Mouse (Mus musculus) forebrain, embryonic 15.5 days (tissue): ENCODE data around the gene Nhlrc2. TPM values are rescaled to one million over a fixed set of nuclear protein-coding genes. Genes with fewer than 3 reads are reported as not detected.
"Not testable (repeated sequence)": the region's sequence is repeated elsewhere in the genome, so short reads cannot be mapped to it uniquely, and the experiment has no call there.

Source experiments
- ATAC-seq: fragments of 200-750 bp; cut with Nextera tagmentation; replicated peaks from 2 replicates; pipeline ENCODE4 v1.8.0; 2017; ENCODE audit warnings: mild to moderate bottlenecking, moderate TSS enrichment, moderate library complexity
- H3K27ac ChIP-seq: fragments of 300-500 bp; sonication (generic); replicated peaks from 2 replicates; pipeline ENCODE4 v1.5.1; 2015; ENCODE audit warnings: mild to moderate bottlenecking, inconsistent platforms
- H3K27me3 ChIP-seq: fragments of 300-500 bp; sonication (generic); 2 replicates; pipeline ENCODE4 v1.6.1; 2015; ENCODE audit warnings: inconsistent platforms
- H3K36me3 ChIP-seq: fragments of 300-500 bp; sonication (generic); 2 replicates; pipeline ENCODE4 v1.6.1; 2015; ENCODE audit warnings: mild to moderate bottlenecking, inconsistent platforms
- H3K4me1 ChIP-seq: fragments of 300-500 bp; sonication (generic); 2 replicates; pipeline ENCODE4 v1.6.1; 2015; ENCODE audit warnings: inconsistent platforms
- H3K4me2 ChIP-seq: fragments of 300-500 bp; sonication (generic); replicated peaks from 2 replicates; pipeline ENCODE4 v1.6.1; 2015; ENCODE audit warnings: mild to moderate bottlenecking, inconsistent platforms
- H3K4me3 ChIP-seq: fragments of 300-500 bp; sonication (generic); 2 replicates; pipeline ENCODE4 v1.5.1; 2015; ENCODE audit warnings: mild to moderate bottlenecking, inconsistent platforms
- H3K9ac ChIP-seq: fragments of 300-500 bp; sonication (generic); replicated peaks from 2 replicates; pipeline ENCODE4 v1.6.1; 2015; ENCODE audit warnings: mild to moderate bottlenecking, inconsistent platforms
- H3K9me3 ChIP-seq: fragments of 300-500 bp; sonication (generic); 2 replicates; pipeline ENCODE4 v1.6.1; 2016; ENCODE audit warnings: inconsistent platforms
- WGBS: fragments of 180-500 bp; shearing (Covaris S2); methylation state at CpG from one replicate; pipeline ENCODE4 v1.1.7; 2015; ENCODE audit warnings: mixed read lengths; 5-methylcytosine and 5-hydroxymethylcytosine counted together
- polyA plus RNA-seq: library from polyadenylated mRNA; unstranded; fragments of >200 nt; fragmentation: Nextera tagmentation; extraction: Ambion mirVana; gene quantifications from 2 replicates; pipeline ENCODE4 v1.2.1, GENCODE M21; 2015

Gene Nhlrc2
- 11.2 and 12.7 TPM in 2 replicates for polyA plus RNA-seq

- Histone ChIP-seq H3K27ac (peak within 1 kb of the TSS; percentile 89), H3K4me2 (peak within 1 kb of the TSS; percentile 90), H3K9me3 (no peaks in the 10 kb centered on the region), H3K4me3 (peak within 1 kb of the TSS; percentile 71), H3K27me3 (no peaks in the 10 kb centered on the region), H3K4me1 (peaks cover 26% of the 10 kb centered on the region), H3K9ac (peak within 1 kb of the TSS; percentile 83), H3K36me3 (peaks cover 19% of the 10 kb centered on the region)
- WGBS: under 1% methylated on average over 69 of the region's 69 CpGs
- peak; percentile 85 for ATAC-seq
These were observed at the start of gene Nhlrc2 for GRCm38 (mm10) chr19:56548230-56549032. TSS of gene Nhlrc2 (plus strand) at chr19:56548261.

- not testable (repeated sequence) for H3K27me3 ChIP-seq, ATAC-seq, H3K27ac ChIP-seq, H3K36me3 ChIP-seq, H3K4me3 ChIP-seq, H3K9ac ChIP-seq, H3K4me2 ChIP-seq, H3K9me3 ChIP-seq, H3K4me1 ChIP-seq
- WGBS: no CpG with 5 or more reads among the region's 5 CpGs
These were observed 45.0 kb upstream of the Nhlrc2 start for GRCm38 (mm10) chr19:56503069-56503468.

DNA sequence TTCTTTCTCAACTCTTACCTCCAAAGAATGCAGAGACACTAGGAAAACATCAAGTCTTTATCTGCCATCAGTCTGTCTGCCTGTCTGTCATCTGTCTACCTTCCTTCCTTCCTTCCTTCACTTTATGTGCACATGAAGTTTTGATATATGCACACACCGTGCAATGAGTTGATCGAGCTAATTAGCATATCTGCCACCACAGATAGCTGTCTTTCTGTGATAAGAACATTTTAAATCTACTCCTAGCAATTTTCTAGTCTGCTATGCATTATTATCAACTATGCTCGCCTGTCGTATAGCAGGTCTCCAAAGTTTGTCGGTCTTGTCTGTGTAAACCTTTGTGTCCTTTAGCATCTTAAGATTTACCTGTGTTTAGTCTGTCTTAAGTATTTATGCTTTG is 44.5 kb upstream of the Nhlrc2 start:
- H3K4me3 ChIP-seq, H3K27ac ChIP-seq, H3K9me3 ChIP-seq, H3K4me2 ChIP-seq, ATAC-seq, H3K9ac ChIP-seq, H3K36me3 ChIP-seq, H3K27me3 ChIP-seq, H3K4me1 ChIP-seq: not testable (repeated sequence)
- no CpG with 5 or more reads among the region's 5 CpGs for WGBS

DNA sequence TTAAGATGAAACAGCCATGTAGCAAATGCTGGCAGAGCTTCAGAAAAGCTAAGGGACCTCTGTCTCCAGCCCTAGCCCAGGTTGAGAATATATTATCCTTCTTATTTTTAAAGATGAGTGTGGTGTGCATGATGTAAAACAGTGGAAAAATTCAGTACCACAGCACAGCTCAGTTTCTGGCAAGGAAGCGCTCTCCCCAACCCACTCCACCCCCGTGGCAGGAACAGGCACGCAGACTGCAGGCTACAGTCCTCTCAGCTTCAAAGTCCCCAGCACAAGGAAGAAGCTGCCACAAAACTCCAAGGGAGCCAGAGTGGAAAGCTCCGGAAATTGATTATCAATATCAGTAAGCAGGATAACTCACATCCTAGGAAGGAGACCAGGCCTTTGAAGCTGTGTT is 36.9 kb upstream of the Nhlrc2 start:
- H3K4me1 ChIP-seq, H3K9me3 ChIP-seq, ATAC-seq, H3K27me3 ChIP-seq, H3K9ac ChIP-seq, H3K36me3 ChIP-seq, H3K27ac ChIP-seq, H3K4me3 ChIP-seq, H3K4me2 ChIP-seq: not testable (repeated sequence)
- WGBS: no CpG with 5 or more reads among the region's 4 CpGs

DNA sequence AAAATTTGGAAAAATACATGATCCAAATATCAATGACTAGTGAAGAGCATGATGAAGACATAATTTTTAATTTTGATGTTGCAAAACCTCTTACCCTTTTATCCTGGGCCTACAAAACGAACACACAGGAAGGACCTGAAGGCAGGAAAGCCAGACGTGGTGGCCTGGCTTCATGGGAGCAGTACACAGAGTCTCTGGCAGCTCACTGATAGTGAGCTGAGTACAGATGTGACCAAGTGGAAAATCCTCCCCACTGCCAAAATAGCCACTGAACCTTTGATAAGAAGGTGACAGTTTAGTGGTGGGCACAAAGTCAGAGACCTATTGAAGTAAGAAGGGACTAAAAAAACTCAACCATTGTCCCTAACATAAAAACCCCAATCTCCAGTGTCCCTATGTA is 34.5 kb upstream of the Nhlrc2 start:
- no CpG with 5 or more reads among the region's 2 CpGs for WGBS
- not testable (repeated sequence) for ATAC-seq, H3K9me3 ChIP-seq, H3K4me1 ChIP-seq, H3K27me3 ChIP-seq, H3K4me3 ChIP-seq, H3K9ac ChIP-seq, H3K4me2 ChIP-seq, H3K27ac ChIP-seq, H3K36me3 ChIP-seq

- WGBS: no CpG with 5 or more reads among the region's 7 CpGs
- not testable (repeated sequence) for ATAC-seq, H3K27me3 ChIP-seq, H3K27ac ChIP-seq, H3K4me2 ChIP-seq, H3K4me3 ChIP-seq, H3K9ac ChIP-seq, H3K9me3 ChIP-seq, H3K4me1 ChIP-seq, H3K36me3 ChIP-seq
These were observed 28.7 kb upstream of the Nhlrc2 start for GRCm38 (mm10) chr19:56519408-56519807.

- H3K4me1 ChIP-seq, H3K4me2 ChIP-seq, H3K36me3 ChIP-seq, H3K9ac ChIP-seq, H3K27ac ChIP-seq, H3K9me3 ChIP-seq, ATAC-seq, H3K4me3 ChIP-seq, H3K27me3 ChIP-seq: not testable (repeated sequence)
- WGBS: no CpG with 5 or more reads among the region's 11 CpGs
These were observed 17.5 kb upstream of the Nhlrc2 start for GRCm38 (mm10) chr19:56530529-56530928.

DNA sequence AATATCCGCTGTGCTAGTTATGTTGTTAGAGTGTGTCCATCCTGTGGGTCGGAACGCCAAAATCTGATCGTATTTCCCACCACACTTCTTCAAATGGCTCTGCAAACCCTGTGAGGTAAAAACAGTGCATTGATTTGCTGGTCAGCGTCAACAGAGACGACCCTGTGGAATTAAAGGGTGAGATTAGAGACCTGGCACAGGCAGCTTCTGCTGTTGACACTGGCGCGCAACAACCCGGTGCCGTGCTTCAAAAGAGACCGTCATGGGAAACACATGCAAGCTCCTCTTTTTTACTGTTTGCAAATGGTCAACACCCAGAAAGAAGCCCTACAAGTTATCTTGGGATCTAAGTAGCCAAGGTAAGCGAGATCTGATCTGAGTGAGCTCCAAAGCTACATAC is 16.8 kb upstream of the Nhlrc2 start:
- H3K9me3 ChIP-seq: no peaks in the 10 kb centered on the region
- no peak overlapping the region for H3K9ac ChIP-seq
- H3K4me1 ChIP-seq: no peaks in the 10 kb centered on the region
- no peak for ATAC-seq
- H3K27ac ChIP-seq: no peak overlapping the region
- H3K36me3 ChIP-seq: 0 out of 2 replicates have a peak, but pooled peaks cover under 1% of the 10 kb centered on the region
- H3K4me2 ChIP-seq: no peak overlapping the region
- WGBS: 94% methylated on average over 12 of the region's 12 CpGs
- no peak overlapping the region for H3K4me3 ChIP-seq
- no peaks in the 10 kb centered on the region for H3K27me3 ChIP-seq

DNA sequence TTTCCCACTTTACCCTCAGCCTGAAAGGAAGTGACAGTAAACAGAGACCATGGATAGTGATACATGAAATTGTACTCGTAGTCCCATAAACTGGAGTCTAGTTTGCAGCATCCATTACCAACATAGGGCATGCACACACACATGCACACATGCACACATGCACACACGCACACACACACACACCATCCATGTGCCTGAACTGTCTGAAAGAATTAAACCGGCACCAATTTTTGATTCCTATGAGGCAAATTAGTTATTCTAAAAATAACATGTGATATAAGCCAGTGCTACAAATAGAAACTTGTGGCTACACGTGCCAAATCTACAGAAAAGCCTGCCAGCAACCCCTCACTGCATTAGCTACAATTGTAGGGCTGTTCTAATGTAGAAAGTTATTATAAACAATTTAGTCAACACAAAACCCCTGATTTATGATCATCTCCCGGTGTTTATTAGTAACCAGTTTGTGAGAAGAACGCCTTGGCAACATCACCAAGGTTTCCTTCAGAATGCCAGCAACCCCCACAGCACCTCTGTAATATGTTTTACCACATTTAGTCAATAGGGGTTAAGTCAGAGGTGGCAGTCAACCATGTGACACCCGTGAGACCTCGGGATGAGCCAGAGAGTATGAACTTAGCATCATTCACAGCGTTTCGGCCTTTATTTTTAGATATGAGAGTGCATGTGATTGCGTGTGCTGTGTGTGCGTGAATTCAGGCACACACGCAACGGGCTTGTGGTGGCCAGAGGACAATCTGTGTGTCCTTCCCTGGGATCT is 14.6 kb upstream of the Nhlrc2 start:
- Histone ChIP-seq H3K9ac (no peak overlapping the region), H3K4me2 (no peak overlapping the region), H3K4me3 (no peak overlapping the region), H3K27me3 (no peaks in the 10 kb centered on the region), H3K9me3 (no peaks in the 10 kb centered on the region), H3K27ac (no peak overlapping the region), H3K4me1 (no peaks in the 10 kb centered on the region), H3K36me3 (0 out of 2 replicates have a peak, but pooled peaks cover 6% of the 10 kb centered on the region)
- no peak for ATAC-seq
- 87% methylated on average over 14 of the region's 14 CpGs for WGBS

- Histone ChIP-seq H3K27me3 (no peaks in the 10 kb centered on the region), H3K9me3 (no peaks in the 10 kb centered on the region), H3K27ac (no peak overlapping the region), H3K36me3 (0 out of 2 replicates have a peak, but pooled peaks cover 9% of the 10 kb centered on the region), H3K4me1 (no peaks in the 10 kb centered on the region), H3K9ac (no peak overlapping the region), H3K4me3 (no peak overlapping the region), H3K4me2 (no peak overlapping the region)
- no peak for ATAC-seq
- WGBS: 82% methylated on average over 3 of the region's 3 CpGs
These were observed 13.7 kb upstream of the Nhlrc2 start for GRCm38 (mm10) chr19:56534337-56534736.

DNA sequence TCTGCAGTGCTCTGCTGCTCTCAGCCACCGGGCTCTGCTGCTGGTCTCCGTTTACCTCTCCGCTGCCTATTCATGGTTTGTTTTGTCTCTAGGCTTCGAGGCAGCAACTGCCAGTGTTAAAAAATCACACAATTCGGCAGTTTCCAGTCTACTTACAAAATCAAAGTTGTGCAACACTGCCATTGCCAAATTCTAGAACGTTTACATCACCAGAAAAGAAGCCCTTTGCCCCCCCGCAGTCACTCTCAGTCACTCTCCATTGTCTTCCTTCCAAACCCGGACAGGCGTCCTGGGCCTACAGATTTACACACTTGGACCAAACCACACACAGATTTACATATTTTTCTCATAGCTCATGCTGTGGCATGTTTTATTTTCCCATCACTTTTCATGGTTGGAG is 13.0 kb upstream of the Nhlrc2 start:
- Histone ChIP-seq H3K4me1 (no peaks in the 10 kb centered on the region), H3K4me3 (no peak overlapping the region), H3K27ac (no peak overlapping the region), H3K9ac (no peak overlapping the region), H3K27me3 (no peaks in the 10 kb centered on the region), H3K36me3 (0 out of 2 replicates have a peak, but pooled peaks cover 9% of the 10 kb centered on the region), H3K9me3 (no peaks in the 10 kb centered on the region), H3K4me2 (no peak overlapping the region)
- ATAC-seq: no peak
- whole genome bisulfite sequencing: 51% methylated on average over 9 of the region's 9 CpGs

GRCm38 (mm10) chr19:56535765-56536164 is 12.3 kb upstream of the Nhlrc2 start:
- Histone ChIP-seq H3K4me1 (no peaks in the 10 kb centered on the region), H3K27ac (no peak overlapping the region), H3K9ac (no peak overlapping the region), H3K36me3 (0 out of 2 replicates have a peak, but pooled peaks cover 9% of the 10 kb centered on the region), H3K9me3 (no peaks in the 10 kb centered on the region), H3K4me3 (no peak overlapping the region), H3K27me3 (no peaks in the 10 kb centered on the region), H3K4me2 (no peak overlapping the region)
- no peak for ATAC-seq
- WGBS: 94% methylated on average over 9 of the region's 9 CpGs
